Mouse (Mus musculus): ENCODE measurements around the gene Ints11. TPM values are rescaled to one million over a fixed set of nuclear protein-coding genes. Genes with fewer than 3 reads are reported as not detected.
A peak's percentile ranks its signal among the peaks of the same experiment; 100 is the strongest.

Gene Ints11
- polyA plus RNA-seq, 2 experiments: 57.4 to 63.7 TPM

- no peaks in the 10 kb centered on the region for H3K9me3 ChIP-seq (ENCODE audit: control insufficient read depth, low read length)
- H3K27me3 ChIP-seq (ENCODE audit: control insufficient read depth, insufficient read depth, low read length): no peaks in the 10 kb centered on the region
- TF ChIP-seq POLR2A (IDR thresholded peaks at IDR 0.05; ENCODE audit: borderline replicate concordance, extremely low read depth, insufficient read depth, insufficient read length): no peak
- H3K36me3 ChIP-seq (ENCODE audit: control insufficient read depth, insufficient read depth, low read length): peaks cover 45% of the 10 kb centered on the region
- DNase-seq (ENCODE audit: low spot score) (no peak), ATAC-seq (ENCODE audit: low FRiP score, low read depth) (no peak)
- H3K4me1 ChIP-seq (ENCODE audit: control insufficient read depth, insufficient read depth, low read length): peaks cover 7% of the 10 kb centered on the region
- 89% methylated on average over 10 of the region's 10 CpGs for WGBS
- no peak overlapping the region for H3K4me2 ChIP-seq (replicated peaks; ENCODE audit: low read depth, low read length, severe bottlenecking)
- H3K27ac ChIP-seq (replicated peaks; ENCODE audit: low read depth, low read length): no peak overlapping the region
- H3K9ac ChIP-seq (ENCODE audit: low read depth, low read length, severe bottlenecking): no peak overlapping the region
- no peak overlapping the region for H3K4me3 ChIP-seq (replicated peaks; ENCODE audit: low read length)
Observed at GRCm38 (mm10) chr4:155887674-155888073, 18.3 kb downstream of the Ints11 start.

GRCm38 (mm10) chr4:155888181-155888580, 18.8 kb downstream of the Ints11 start:
- Histone ChIP-seq H3K9me3 (ENCODE audit: control insufficient read depth, low read length) (no peaks in the 10 kb centered on the region), H3K4me3 (replicated peaks; ENCODE audit: low read length) (no peak overlapping the region), H3K4me1 (ENCODE audit: control insufficient read depth, insufficient read depth, low read length) (peaks cover 10% of the 10 kb centered on the region), H3K27ac (replicated peaks; ENCODE audit: low read depth, low read length) (no peak overlapping the region), H3K27me3 (ENCODE audit: control insufficient read depth, insufficient read depth, low read length) (no peaks in the 10 kb centered on the region), H3K4me2 (replicated peaks; ENCODE audit: low read depth, low read length, severe bottlenecking) (no peak overlapping the region), H3K9ac (ENCODE audit: low read depth, low read length, severe bottlenecking) (no peak overlapping the region), H3K36me3 (ENCODE audit: control insufficient read depth, insufficient read depth, low read length) (peaks cover 45% of the 10 kb centered on the region)
- DNase-seq (ENCODE audit: low spot score): no peak
- TF ChIP-seq POLR2A (IDR thresholded peaks at IDR 0.05; ENCODE audit: borderline replicate concordance, extremely low read depth, insufficient read depth, insufficient read length): no peak
- 94% methylated on average over 9 of the region's 9 CpGs for WGBS
- no peak for ATAC-seq (ENCODE audit: low FRiP score, low read depth)

- DNase-seq (ENCODE audit: low spot score): no peak
- WGBS: 85% methylated on average over 5 of the region's 5 CpGs
- Histone ChIP-seq H3K27ac (replicated peaks; ENCODE audit: low read depth, low read length) (no peak overlapping the region), H3K9ac (ENCODE audit: low read depth, low read length, severe bottlenecking) (no peak overlapping the region), H3K27me3 (ENCODE audit: control insufficient read depth, insufficient read depth, low read length) (no peaks in the 10 kb centered on the region), H3K4me1 (ENCODE audit: control insufficient read depth, insufficient read depth, low read length) (peaks cover 16% of the 10 kb centered on the region), H3K4me3 (replicated peaks; ENCODE audit: low read length) (no peak overlapping the region), H3K9me3 (ENCODE audit: control insufficient read depth, low read length) (no peaks in the 10 kb centered on the region), H3K4me2 (replicated peaks; ENCODE audit: low read depth, low read length, severe bottlenecking) (no peak overlapping the region), H3K36me3 (ENCODE audit: control insufficient read depth, insufficient read depth, low read length) (peaks cover 45% of the 10 kb centered on the region)
- ATAC-seq (ENCODE audit: low FRiP score, low read depth): no peak
- no peak for TF ChIP-seq POLR2A (IDR thresholded peaks at IDR 0.05; ENCODE audit: borderline replicate concordance, extremely low read depth, insufficient read depth, insufficient read length)
Observed at GRCm38 (mm10) chr4:155889316-155889715, 20.0 kb downstream of the Ints11 start.

GRCm38 (mm10) chr4:155891011-155891471, 21.7 kb downstream of the Ints11 start:
- no peak for DNase-seq (ENCODE audit: low spot score)
- no peak for TF ChIP-seq POLR2A (IDR thresholded peaks at IDR 0.05; ENCODE audit: borderline replicate concordance, extremely low read depth, insufficient read depth, insufficient read length)
- Histone ChIP-seq H3K27ac (replicated peaks; ENCODE audit: low read depth, low read length) (peak overlapping the region; percentile 89; the same call in 1 of the 2 replicates), H3K27me3 (ENCODE audit: control insufficient read depth, insufficient read depth, low read length) (no peaks in the 10 kb centered on the region), H3K9me3 (ENCODE audit: control insufficient read depth, low read length) (no peaks in the 10 kb centered on the region), H3K4me1 (ENCODE audit: control insufficient read depth, insufficient read depth, low read length) (peaks cover 25% of the 10 kb centered on the region), H3K4me2 (replicated peaks; ENCODE audit: low read depth, low read length, severe bottlenecking) (peak overlapping the region; percentile 96), H3K4me3 (replicated peaks; ENCODE audit: low read length) (peak overlapping the region; percentile 88), H3K9ac (ENCODE audit: low read depth, low read length, severe bottlenecking) (peak overlapping the region; percentile 75), H3K36me3 (ENCODE audit: control insufficient read depth, insufficient read depth, low read length) (peaks cover 32% of the 10 kb centered on the region)
- ATAC-seq (ENCODE audit: low FRiP score, low read depth): no peak
- under 1% methylated on average over 31 of the region's 34 CpGs for WGBS

GRCm38 (mm10) chr4:155891551-155892001, 22.2 kb downstream of the Ints11 start, which contains the start of the genes Pusl1 and Acap3:
TSS of gene Pusl1 (minus strand) at chr4:155891781.
TSS of gene Acap3 (plus strand) at chr4:155891822.
- Histone ChIP-seq H3K9me3 (ENCODE audit: control insufficient read depth, low read length) (no peaks in the 10 kb centered on the region), H3K9ac (ENCODE audit: low read depth, low read length, severe bottlenecking) (peak within 1 kb of the TSS; percentile 75), H3K4me1 (ENCODE audit: control insufficient read depth, insufficient read depth, low read length) (peaks cover 25% of the 10 kb centered on the region), H3K36me3 (ENCODE audit: control insufficient read depth, insufficient read depth, low read length) (peaks cover 32% of the 10 kb centered on the region), H3K4me2 (replicated peaks; ENCODE audit: low read depth, low read length, severe bottlenecking) (peak within 1 kb of the TSS; percentile 96), H3K27me3 (ENCODE audit: control insufficient read depth, insufficient read depth, low read length) (no peaks in the 10 kb centered on the region), H3K27ac (replicated peaks; ENCODE audit: low read depth, low read length) (peak within 1 kb of the TSS; percentile 89), H3K4me3 (replicated peaks; ENCODE audit: low read length) (peak within 1 kb of the TSS; percentile 88)
- ATAC-seq (ENCODE audit: low FRiP score, low read depth) (peak; percentile 94), DNase-seq (ENCODE audit: low spot score) (peak; percentile 96)
- WGBS: 1% methylated on average over 38 of the region's 52 CpGs
- TF ChIP-seq POLR2A (IDR thresholded peaks at IDR 0.05; ENCODE audit: borderline replicate concordance, extremely low read depth, insufficient read depth, insufficient read length): no peak
